Mouse (Mus musculus) urinary bladder, postnatal 25 days (tissue): ENCODE results near the gene Csnk2b.

Source experiments
- DNase-seq: peaks from one replicate; pipeline ENCODE4 v3.0.0; 2022; ENCODE audit warnings: low spot score

Gene Csnk2b

DNA sequence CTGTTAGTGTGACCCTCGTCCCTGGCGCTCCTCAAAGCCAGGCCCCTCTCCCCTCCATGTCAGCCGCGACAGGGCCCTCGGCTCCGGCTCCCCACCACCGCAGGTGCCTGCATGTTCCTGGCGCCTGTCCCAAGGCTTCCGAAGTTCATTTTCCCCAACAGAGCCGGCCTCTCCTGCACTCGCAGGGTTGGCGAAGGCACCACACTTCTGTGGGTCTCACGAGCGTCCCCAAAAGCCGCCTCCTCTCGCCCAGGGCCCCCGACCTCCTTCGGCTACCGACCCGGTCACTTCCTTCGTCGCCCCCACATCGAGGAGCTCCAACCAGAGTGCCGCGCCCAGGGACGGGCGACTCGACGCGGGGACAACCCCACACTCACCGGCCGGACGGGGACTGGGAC, 1.1 kb downstream of the Csnk2b start:
- no peak for DNase-seq

- DNase-seq = no peak
Measured at GRCm38 (mm10) chr17:35115046-35116019, 6.5 kb downstream of the Csnk2b start, which contains the start of gene Ly6g5b. Ly6g5b (minus strand) TSS chr17:35115428.

DNA sequence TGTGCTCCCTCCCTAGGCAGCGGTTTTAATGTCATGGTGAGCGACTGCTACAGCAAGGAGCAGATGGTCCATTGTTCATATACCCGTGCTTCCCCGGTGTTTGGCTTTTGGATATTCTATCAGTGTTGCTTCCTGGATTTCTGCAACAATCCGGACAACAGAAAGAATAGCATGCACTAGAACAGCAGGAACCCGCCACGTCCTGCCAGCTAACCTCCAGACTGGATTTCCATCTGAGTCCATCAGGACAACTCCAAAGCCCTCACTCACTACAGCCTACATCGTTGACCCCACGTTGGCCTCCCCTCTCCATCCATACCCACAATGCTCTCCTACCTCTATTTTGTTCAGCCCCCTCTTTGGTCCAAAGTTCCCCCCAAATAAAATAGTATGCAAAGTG, 10.1 kb downstream of the Csnk2b start:
- no peak for DNase-seq

DNA sequence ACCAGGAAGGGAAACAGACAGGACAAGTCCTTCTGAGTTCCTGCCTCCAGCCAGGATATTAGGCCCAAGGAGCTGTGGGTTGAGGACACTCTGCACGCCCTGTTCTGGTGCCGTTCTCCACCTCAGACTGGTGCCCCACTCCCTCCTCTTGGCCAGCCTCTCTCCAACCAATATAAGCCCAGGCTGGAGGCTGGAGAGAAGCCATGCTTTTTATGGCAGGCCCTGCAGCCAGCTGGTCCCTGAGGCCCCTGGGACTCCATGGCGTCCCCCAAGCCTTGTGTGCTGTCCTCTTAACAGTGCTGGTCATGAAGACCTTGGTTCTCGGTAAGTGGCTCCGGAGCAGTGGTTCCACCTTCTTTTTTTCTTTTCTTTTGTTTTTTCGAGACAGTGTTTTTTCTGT, 13.8 kb downstream of the Csnk2b start, which contains the start of gene Ly6g5c:
Gene Ly6g5c (plus strand): TSS at position 183 of the 400 bp plus-strand sequence.
- DNase-seq = no peak

- DNase-seq = no peak
Measured at GRCm38 (mm10) chr17:35106522-35106921, 15.3 kb downstream of the Csnk2b start.

- no peak for DNase-seq
Measured at GRCm38 (mm10) chr17:35105740-35106389, 16.0 kb downstream of the Csnk2b start.

DNA sequence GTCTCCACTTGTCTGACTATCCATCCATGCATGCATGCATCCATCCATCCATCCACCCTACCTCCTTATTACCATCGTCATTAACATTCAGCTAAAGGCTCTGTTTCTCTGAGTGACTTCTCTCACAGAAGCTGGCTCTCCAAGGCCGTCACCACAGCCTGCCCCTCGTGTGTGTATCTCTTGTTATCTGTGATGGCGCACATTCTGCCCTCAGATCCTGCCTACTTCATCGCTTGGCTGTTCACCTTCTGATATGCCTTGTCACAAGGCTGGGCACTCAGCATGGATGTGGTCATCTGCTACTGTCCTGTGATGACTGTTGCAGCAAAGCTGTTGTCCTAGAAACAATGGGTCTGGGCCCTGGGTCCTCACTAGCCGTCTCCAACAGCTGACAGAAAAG, 17.1 kb downstream of the Csnk2b start:
- DNase-seq = no peak

DNA sequence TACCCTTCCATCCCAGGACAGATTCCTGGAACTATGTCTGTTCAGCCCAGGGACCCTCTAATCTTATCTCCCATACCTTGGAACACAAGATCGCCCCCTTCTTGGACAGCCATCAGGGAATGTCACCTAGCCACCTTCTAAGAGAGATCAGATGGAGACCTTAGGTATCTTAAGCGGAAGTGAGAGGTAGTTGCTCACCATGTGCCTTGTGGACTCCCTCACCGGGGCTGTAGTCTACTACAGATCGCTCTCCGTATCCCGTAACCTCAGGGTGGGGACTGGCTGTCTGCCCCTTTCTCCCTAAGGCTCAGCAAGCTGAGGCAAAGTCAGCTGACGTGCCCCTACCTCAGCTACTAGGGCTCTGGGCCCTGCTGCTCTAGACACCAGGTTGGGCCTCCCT, 17.8 kb downstream of the Csnk2b start:
- DNase-seq = no peak

DNA sequence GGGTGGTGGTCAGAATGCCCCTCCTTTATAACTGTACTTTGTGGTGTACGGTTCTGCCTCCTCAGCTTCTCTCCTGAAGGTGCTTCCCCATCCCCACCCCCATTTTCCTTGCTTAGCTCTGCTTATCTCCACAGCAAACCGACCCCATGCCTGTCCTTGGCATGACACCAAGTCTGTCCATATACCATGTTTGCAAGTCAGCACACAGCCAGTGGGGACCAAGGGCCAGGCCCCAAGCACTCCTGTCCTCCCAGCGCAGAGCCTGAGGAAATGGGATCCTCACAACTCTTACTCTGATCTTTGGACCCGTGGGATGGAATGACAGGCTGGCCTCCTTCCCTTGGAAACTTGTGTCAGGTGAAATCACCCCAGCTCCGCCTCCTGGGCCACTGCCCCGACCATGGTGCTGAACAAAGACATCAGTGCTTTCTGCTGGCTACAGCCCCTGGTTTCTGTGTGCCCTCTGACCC, 18.6 kb downstream of the Csnk2b start:
- DNase-seq = no peak

DNA sequence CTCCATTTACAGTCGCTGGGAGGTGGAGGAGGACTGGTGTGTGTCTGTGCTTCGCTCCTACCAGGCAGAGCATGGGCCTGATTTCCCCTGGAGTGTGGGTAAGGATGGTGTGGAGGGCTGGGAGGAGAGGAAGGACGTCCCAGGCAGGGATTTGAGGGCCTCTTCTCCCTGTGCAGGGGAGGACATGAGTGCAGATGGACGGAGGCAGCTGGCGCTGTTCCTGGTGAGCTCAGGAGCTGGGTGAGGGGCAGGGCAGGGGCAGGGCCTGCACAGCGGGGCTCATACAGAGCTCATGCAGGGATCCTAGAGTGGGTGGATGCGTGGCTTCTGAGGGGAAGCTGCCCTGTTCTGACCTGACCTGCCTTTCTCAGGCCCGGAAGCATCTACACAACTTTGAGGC, 19.6 kb downstream of the Csnk2b start:
- DNase-seq = no peak

- no peak for DNase-seq
Measured at GRCm38 (mm10) chr17:35101161-35101560, 20.7 kb downstream of the Csnk2b start.

DNA sequence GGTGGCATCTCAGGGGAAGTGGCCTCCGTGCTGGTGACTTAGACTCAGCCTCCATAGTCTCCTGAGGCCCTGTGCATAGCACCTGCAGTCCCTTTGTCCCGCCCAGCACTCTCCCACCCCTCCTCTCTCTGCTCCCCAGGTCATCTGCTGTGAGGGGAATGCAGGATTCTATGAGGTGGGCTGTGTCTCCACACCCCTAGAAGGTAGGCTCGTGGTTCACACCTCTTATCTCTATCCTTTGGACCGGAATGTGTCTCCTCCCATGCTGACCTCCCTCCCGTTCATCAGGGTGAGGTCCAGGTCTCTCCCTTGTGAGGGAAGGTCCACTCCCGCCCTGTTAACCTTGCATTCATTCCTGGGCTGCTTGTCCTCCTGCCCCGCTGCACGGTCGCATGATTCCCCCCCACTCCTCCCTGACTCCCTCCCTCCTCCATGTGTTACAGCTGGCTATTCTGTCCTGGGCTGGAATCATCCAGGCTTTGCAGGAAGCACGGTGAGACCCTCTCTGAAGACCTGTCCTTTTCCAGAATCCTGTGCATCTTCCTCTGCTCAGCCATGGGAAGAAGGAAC, 21.6 kb downstream of the Csnk2b start:
- no peak for DNase-seq

- DNase-seq = no peak
Measured at GRCm38 (mm10) chr17:35097164-35097655, 24.6 kb downstream of the Csnk2b start.

DNA sequence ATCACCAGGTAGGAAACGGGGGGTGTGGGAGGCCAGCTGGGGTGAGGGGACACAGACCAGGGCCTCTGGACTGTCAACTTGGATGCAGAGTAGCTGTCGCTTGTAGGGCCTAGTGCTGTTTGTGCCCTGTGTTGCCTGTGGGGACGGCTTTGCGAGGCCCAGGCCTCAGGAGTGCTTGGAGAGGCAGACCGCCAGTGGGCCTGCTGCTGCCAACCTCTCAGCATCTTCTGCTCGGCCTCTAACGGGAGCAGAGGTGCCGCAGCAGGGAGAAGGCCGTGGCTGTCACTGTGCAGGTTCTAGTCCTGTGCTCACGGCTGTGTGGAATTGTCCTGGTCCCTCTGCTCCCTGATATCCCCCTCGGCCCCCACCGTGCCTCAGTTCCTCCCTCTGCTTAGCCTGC, 25.3 kb downstream of the Csnk2b start:
- DNase-seq = no peak

GRCm38 (mm10) chr17:35094475-35095365, 27.1 kb downstream of the Csnk2b start:
- no peak for DNase-seq

DNA sequence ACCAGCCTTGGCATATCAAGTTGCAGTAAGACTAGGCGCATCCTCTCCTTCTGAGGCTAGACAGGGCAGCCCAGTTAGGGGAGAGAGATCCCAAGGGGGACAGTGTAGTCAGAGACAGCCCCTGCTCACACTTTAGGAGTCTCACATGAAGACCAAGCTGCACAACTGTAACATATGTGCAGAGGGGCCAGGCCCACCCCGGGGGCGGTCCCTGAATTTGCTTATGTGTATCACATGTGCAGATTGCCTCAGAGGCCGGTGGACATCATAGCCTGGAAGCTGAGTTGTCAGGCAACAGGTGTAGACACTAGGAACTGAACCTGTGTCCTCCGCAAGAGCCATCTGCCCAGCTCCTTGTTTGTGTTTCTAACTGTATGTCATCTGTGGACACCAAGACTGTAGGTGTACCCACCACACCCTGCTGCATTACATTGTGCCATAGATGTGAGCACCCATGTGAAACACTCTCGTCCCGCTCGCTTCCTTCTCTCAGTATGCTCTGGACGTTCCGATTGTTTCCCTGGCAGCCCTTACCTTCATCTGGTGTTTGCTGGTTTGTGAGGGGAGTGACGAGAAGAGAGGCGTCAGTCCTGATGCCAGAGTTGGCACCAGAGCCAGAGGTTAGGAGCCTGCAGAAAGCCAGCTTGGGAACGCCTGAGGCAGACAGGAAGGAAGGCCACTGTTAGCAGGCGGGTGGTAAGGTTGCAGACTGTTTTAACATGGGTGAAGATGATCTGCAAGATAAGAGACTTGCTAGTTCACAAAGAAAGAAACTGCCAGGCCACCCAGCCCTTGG, 29.3 kb downstream of the Csnk2b start:
- no peak for DNase-seq

DNA sequence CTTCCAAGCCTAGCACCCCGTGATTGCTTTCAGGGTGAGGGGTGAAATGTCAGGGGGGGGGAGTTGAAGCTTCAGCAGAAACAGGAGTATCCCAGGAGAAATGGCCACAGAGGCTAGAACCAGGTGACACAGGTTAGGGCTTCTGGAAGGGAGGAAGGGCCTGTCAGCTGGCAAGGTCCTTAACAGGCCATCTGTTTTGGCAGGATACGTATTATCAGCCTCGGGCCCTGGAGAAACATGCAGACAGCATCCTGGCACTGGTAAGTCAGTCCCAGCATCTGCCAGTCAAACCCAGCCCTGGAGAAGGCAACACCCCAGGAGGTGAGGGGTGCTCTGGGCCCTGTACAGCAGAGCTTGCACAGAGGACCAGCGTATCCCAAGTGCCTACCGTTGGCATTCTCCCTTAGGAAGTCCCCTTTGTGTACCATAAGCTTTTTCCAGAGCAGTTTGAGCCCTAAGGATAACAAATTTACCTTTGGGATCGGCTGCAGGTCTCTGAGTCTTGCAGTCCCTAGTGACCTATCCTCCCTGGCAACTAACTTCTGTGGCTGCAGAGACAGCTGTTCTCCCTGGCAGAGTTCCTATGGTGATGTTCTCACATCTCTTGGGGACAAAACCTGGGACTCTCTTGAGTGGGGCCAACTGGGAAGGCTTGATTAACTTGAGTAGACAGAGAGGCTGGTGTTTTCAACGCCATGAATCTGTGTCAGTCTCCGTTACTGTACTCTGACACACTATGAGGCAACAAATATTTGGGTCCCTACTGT, 31.5 kb downstream of the Csnk2b start:
- no peak for DNase-seq

DNA sequence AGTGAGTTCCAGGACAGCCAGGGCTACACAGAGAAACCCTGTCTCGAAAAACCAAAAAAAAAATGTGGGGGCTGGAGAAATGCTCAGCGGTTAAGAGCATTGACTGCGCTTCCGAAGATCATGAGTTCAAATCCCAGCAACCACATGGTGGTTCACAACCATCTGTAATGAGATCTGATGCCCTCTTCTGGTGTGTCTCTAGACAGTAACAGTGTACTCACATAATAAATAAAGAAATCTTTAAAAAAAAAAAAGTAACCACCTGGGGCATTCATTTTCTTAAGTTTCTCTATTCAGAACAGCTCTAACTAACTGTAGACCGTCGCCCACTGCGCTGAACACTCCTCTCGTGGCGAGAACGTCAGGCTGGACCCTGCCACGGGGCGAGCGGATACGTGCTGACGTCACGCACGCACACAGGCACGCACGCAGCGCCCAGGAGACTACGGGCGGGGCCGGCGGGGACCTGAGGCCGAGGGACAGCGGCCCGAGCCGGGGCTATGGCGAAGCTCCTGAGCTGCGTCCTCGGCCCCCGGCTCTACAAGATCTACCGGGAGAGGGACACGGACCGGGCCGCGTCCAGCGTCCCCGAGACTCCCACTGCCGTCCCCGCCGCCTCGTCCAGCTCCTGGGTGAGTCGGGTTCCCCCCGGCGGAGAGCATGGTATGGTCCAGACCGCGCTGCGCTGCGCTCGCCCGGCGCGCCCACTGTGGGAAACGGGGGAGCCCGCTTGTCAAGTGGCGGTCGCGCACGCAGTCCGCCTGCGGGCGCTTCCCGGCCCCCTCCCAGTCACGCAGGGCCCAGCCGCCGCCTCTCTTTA, 32.8 kb downstream of the Csnk2b start, which contains the start of gene Abhd16a:
Gene Abhd16a (plus strand): TSS at position 439 of the 820 bp plus-strand sequence.
- peak; percentile 88 for DNase-seq

DNA sequence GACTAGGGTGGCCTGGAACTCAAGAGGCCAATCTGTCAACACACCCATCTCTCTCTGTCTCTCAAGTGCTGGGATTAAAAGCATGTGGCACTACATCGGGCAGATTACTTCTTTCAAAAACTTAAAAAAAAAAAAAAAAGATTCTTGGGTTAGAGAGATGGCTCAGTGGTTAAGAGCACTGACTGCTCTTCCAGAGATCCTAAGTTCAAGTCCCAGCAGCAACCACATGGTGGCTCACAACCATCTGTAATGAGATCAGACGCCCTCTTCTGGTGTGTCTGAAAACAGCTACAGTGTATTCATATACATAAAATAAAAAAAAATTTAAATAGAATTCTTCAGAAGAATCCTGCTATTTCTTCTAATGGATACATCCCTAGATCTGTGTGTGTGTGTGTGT, 33.7 kb downstream of the Csnk2b start:
- DNase-seq = no peak
